Mouse (Mus musculus) cerebellum, postnatal 10 days (tissue): ENCODE data around the gene Usp27x.

ENCODE experiments used
- DNase-seq, 2 experiments: peaks; one replicate each; pipeline ENCODE4 v3.0.0; 2021; ENCODE audit warnings: mixed read lengths in 2 of 2

Usp27x gene

DNA sequence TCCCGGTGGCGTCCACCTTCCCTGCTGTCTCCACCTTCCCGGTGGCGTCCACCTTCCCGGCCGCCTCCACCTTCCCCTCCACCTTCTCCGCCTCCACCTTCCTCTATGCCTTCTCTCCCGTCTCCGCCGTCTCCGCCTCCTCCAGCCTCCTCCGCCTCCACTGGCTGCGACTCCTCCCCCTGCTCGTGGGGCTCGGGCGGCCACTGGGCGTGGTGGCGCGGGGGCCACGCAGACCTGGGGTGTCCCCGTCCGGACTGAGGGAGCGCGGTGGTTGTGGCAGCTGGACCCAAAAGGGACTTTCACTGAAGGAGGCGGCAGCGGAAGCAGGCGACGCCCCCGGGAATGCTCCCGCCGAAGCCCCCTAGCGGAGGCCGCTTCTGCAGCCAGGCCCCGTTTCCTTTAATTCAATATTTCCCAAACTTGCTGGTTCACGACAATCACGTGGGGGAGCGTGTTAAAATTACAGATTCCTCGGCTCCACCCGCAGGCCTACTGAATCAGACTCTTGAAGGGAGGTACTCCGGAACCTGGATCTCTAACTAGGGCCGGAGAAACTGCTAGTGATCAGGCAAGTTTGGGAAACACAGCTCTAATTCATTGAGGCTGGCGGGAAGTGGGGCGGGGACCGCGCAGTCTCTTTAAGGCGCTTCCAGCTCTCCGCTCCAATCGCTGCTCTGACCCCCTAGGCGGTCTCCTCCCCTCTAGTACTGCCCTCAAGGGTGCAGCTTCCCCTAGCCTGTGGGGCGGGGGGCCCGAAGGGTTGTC lies at the start of gene Usp27x:
Gene Usp27x (minus strand): TSS at position 115 of the 765 bp plus-strand sequence.
- peak; percentile 80 to 83 for DNase-seq

DNA sequence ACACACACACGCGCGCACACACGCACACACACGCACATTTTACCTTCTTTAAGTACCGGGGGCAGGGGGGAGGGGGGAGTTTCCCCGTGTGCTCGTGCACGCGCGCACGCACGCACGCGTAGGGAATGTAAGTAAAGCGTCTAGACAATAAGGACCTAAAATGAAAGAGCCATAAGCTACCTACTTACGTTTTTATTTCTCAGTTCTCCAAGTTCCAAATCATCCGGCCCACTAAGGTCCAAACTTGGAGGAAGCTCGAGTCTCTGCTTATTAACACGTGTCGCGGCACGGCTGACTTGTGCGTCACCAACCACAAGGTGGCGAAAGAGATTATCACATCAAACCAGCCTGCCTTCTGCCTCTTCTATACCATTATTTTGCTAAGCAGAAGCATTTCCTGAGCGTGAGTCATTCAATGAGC lies 47.1 kb upstream of the Usp27x start:
- DNase-seq = peak; percentile 79 to 81

DNA sequence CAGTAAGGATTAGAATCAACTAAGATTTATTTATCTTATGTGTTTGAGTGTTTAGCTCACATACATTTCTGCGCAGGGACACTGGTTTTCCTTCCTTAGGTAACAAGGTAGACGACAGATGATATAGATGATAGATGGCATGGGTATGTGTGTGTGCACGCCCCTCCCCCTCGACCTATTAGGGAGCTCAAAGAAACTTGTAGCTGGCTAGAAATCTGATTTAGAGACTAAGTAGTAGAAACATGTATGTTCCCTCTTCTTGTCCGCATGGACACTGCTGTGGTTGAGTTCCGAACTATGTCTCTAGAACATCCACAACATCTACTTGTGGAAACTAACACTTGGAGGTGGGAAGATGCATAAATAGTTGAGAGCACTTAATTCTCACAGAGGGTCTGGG lies 46.5 kb upstream of the Usp27x start:
- peak in 1 of 2 experiments; percentile 8 for DNase-seq

DNA sequence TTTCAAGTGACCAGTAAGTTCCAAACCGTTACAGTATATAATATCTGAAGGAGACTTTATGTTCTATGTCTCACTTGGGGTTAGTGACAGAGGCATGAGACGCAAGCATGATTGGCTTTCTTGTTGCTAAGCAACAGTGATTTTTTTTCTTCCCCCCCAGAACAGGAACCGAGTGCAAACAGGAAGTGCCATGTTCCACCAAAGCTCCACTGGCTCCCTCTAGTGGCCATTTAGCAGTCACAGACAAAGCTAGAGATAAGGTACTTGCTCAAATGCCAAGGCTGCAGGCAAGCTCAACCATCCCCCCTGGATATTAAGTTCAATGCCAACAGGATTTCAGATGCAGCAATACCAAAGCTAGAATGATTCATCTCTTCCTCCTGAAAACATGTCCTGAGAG lies 45.4 kb upstream of the Usp27x start:
- DNase-seq = peak; percentile 82 to 87

DNA sequence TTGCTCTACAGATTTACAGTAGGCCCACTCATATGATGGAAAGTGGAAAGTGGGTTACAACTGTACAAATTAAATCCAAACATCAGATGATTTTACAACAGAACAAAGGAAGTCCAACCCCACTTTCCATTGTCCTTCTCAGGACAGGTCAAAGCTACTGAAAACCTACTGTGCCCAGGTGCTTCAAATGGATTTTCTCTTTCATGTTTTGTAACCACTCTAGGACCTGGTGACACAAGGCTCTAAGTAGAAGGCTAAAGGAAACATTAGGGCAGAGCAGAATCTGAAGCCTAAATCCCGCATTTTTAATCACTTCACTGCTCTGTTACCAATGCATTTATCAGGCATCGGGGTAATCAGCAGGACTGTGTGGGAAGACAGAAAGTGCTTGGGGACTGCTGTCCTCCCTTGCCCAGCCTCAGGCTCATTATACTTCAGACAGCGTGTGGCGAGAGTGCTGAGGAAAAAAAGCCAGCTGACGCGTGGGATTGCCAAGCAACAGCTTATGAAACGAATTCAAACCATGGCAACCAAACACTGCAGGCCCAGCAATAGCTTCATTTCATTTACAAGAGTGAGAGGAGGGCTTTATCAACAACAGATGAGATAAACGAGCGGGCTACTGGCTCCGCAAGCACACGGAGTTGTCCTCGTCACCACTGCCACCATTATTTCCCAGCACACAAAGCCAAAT lies 40.7 kb upstream of the Usp27x start:
- peak; percentile 62 for DNase-seq

DNA sequence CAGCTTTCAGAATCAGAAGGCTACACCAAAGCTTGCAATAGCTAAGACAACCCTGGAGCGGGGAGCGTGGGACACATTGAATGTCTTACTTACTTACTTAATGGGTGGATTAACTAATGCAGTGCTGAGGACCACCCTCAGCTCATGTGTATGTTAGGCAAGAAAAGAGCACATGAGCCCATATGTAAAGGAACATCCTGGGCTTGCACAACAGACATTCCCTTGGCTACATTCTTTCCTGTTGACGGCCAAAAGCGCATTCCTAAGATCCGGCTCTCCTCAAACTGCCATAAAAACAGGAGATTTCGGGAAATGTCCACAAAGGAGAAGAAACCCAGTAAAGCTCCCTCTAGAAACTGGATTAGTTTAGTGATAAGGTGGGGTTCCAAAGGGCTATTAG lies 39.7 kb upstream of the Usp27x start:
- DNase-seq = no peak

DNA sequence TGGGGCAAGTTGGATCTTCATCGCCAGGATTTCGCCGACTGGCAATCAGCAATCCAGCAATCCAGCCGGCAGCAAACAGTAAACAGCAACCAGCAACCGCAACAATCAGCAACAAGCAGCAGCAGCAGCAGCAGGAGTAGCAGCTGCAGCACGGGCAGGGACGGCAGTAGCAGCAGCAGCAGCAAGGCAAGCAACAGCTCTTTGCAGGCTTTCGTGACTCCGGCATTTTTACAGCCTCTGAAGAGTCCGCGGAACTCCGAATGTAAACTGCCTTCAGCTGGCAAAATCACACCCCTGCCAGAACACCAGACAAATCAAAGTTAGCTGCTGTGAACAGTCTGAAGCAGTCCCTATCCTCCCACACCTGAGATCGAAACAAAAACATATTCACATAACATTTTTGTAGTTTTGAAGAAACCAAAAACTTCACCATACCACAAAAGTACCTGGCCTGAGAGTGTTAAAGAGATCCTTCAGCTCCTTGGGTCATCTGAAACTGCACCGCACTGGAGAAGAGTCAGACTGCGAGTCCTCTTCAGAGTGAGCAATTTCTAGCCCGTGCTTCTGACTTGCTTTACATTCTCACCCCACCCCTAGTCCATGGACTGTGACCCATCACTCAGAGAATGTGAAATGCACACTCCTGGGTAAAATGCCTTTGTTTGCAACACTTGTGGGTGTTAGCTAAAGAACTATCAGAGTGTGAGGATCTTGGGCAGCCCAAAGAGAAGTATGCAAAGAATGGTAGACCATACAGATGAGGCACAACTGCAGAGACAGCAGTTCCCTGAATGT lies 36.8 kb upstream of the Usp27x start:
- no peak for DNase-seq

DNA sequence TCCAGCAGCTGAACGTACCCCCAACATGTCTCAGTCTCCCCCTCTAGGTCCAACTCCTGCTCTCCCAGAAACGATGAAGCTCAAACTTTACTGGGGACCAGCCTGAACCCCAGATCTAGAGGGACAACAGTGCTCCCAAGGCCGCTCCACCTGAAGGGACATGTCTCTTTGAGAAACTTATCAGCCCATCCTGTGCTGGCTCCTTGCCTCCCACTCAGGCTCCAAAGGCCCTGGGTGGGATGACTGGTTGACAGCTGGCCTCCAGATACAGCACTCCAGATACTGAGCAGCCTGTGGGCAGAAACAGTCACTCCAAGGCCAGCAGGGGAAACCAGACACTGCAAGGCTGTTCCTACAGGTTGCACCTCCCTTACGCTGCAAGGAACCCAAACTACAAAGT lies 956 bp upstream of the Usp27x start:
- peak; percentile 12 to 20 for DNase-seq

DNA sequence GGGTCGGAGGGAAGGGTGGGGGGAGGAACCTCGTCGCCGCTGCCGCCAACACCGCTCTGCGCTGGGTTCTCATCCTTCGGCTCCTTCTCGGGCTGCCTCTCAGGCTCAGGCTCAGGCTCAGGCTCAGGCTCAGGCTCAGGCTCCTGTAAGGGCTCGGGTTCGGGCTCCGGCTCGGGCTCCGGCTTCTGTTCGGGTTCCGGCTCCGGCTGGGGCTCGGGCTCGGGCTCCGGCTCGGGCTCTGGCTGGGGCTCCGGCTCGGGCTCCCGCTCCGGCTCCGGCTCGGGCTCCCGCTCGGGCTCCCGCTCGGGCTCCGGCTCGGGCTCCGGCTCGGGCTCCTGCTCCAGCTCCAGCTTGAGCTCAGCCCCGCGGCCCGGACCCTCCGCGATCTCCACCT lies 311 bp downstream of the Usp27x start:
- no peak for DNase-seq

DNA sequence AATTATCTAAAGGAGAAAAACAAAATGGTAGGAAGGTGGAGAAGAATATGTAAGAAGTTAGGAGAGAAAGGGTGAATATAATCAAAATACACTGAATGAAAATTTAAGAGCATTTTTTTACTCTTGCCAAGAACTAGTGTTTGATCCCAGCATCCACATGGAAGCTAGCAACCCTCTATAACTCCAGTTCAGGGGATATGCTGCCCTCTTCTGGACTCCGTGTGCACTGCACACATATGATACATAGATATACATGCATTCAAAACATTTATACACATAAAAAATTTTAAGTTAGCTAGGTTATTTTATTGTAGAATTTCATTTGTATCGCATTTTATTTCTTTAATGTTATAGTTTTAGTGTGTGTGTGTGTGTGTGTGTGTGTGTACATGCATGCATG lies 50.2 kb downstream of the Usp27x start:
- DNase-seq = no peak

DNA sequence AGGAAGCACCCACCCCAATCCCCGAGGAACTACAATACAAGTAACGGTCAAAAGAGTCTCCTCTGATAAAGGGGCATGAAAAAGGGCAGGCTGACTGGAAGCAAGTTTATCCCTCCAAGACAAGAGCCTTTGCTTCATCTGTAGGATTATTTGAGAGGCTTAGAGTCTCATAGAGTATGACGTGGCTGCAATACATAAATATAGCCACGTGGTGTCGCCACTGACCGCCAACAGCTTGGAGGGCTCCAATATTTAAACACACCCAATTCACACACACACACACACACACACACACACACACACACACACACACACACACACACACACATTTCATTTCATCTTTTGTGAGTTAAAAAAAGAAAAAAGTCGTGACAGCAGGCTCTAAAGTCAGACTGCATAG lies 53.3 kb downstream of the Usp27x start:
- DNase-seq = peak; percentile 79 to 80
